Mouse (Mus musculus) erythroblast, embryonic 14.5 days (primary cell): ENCODE measurements around the gene Hnrnpk.

Experiments used
- GATA1 ChIP-seq: IDR thresholded peaks from 2 replicates; pipeline ENCODE4 v1.6.1; 2012; ENCODE audit warnings: low read length, inconsistent platforms, mixed read lengths
- TAL1 ChIP-seq: IDR thresholded peaks from 3 replicates; pipeline ENCODE4 v1.6.1; 2012; ENCODE audit warnings: low read length, inconsistent platforms, mixed read lengths

GRCm38 (mm10) chr13:58423061-58423660 is 20.0 kb upstream of the Hnrnpk start:
- TF ChIP-seq GATA1 = no peak
- no peak for TF ChIP-seq TAL1
